Mouse (Mus musculus): ENCODE results near the gene Srms.

DNA sequence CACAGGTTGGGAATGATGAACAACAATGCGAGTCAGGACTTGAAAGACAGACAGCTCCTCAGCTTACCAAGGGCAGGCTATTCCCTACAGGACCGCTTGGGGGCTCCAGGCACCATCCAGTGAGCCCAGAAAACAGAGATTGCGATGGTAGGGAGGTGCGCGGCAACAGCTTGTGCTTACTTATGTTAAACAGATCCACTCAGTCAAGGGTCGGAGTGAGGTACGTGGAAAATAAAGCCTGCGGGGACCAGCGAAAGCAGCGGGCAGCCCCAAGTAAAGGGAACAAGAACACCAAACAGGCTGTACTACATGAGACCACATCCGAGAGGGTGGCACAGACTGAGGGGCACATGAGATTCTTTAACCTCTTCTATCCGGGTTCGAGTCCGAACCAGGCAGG is 26.4 kb downstream of the Srms start:
- TF ChIP-seq CTCF (IDR thresholded peaks at IDR 0.05; ENCODE audit: borderline replicate concordance, insufficient read depth, low read length): peak; percentile 90
- TF ChIP-seq POLR2A (IDR thresholded peaks at IDR 0.05; ENCODE audit: low read depth, low read length): no peak
